Mouse (Mus musculus) right cerebral cortex, postnatal 14 days (tissue): ENCODE results near the gene 4930432M17Rik.

ENCODE experiments used
- DNase-seq: peaks from one replicate; pipeline ENCODE4 v3.0.0; 2022

4930432M17Rik gene

DNA sequence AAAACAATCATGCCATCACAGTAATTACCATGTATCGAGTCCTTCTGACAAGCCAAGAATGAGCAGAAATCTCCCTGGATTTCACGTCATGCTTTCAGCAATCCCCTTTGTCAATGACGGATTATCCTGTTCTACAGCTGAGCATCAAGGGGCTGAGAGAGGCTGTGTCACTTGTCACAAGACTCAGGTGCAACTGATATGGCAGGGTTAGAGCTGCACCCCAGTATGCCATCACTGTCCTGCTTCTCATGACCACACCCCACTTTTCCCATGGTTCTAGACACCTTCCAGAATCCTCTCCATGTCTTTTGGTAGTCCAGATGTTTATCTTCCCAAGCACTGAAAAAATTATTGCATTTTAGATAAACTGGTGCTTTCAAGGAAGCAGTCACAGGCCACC, 8.9 kb downstream of the 4930432M17Rik start:
- DNase-seq = no peak

DNA sequence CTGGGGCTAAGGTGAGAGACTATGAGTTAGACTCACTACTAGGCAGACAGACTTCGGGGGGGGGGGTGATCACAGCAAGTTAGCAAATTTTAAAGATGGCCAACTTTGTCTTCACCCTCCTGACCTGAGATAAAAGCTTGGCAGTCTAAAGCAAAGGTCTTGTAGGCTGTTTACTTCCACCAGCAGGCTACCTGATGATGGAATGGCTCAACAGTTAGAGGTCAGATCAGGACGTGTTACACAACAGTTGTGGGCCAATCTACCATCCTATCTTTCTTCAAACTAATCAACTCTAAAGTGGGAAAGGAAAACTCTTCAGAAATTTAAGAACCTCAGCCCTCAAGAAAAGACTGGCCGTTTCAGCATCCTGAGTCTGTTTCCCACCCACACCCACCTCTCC, 9.6 kb downstream of the 4930432M17Rik start:
- DNase-seq = no peak

GRCm38 (mm10) chr3:121682439-121683411, 12.2 kb downstream of the 4930432M17Rik start:
- DNase-seq = no peak

DNA sequence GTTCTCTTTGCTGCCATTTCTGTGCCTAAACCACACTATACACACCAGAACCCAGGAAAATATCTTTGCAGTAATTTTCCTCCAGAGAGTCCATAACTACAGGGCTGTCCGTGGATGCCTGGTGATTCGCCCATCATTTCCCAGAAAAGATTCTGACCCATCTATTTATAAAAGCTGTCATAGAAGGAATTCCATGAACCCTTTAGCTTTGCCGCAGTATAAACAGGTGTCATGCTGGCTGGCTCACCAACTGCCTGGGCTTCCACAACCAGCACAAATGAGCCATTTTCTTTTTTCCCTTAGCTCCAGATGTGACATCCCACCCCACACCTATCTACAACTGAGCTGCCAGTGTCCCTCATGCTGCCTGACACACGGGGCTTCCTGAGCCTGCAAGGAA, 14.0 kb downstream of the 4930432M17Rik start:
- DNase-seq = no peak

- DNase-seq = no peak
Measured at GRCm38 (mm10) chr3:121684963-121685362, 14.4 kb downstream of the 4930432M17Rik start.

DNA sequence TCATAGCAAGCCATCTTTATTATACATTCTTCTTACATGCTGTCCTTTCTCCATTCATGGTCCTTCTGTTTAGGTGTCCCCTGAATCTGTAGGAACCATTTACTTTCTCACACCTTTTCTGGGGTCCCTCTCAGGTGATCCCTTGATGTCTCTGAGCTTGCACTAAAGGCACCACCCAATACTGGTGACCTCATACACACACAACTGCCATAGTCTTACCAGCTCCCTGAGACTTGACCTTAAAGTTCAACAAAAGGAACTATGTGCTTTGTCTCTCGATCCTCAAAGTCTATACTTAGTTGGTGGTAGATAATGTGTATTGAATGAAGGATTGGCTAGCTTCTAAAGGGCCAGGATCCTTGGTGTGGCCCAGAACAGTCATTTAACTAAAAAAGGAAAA, 15.4 kb downstream of the 4930432M17Rik start:
- DNase-seq = no peak

- peak; percentile 28 for DNase-seq
Measured at GRCm38 (mm10) chr3:121686408-121686911, 15.9 kb downstream of the 4930432M17Rik start.

DNA sequence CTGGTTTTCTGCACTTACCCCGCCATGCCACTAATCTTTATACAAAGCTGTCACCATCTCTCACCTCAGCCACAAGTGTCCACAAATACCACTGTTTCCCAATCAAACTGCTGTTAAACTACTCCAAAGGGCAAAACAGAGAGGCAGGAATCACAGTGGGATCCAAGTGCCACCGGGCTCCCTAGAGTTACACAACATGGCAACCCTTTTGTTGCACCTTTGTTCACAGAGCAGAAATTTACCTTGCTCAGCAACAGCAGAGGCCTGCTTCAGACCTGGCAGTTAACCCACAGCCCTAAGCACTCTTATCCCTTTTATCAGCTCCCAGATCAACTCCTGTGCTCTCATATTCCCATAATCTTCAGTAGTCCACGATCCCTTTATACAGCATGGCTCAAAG, 17.2 kb downstream of the 4930432M17Rik start:
- no peak for DNase-seq

- DNase-seq = no peak
Measured at GRCm38 (mm10) chr3:121689029-121689428, 18.5 kb downstream of the 4930432M17Rik start.

GRCm38 (mm10) chr3:121689697-121690096, 19.1 kb downstream of the 4930432M17Rik start:
- no peak for DNase-seq

GRCm38 (mm10) chr3:121693001-121693730, 22.6 kb downstream of the 4930432M17Rik start:
- no peak for DNase-seq

DNA sequence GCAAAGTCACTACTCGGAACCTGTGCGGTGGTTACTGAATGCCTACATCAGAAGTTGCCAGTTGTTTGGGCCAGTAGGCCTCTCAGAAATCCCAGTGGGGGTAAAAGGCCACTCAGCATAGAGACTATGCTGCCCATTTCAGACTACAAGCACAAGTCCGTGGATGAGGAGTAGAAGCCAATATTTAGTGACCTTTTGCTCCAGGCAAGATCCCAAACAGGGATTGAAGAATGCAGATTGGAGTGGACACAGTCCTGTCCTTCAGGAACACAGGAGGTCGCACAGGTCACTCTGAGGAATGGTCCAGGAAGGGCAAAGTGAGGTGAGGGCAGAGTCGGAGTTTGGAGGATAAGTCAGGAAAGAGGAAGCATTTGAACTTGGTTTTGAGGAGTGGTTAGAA, 23.2 kb downstream of the 4930432M17Rik start:
- no peak for DNase-seq

- no peak for DNase-seq
Measured at GRCm38 (mm10) chr3:121697169-121697568, 26.6 kb downstream of the 4930432M17Rik start.

- no peak for DNase-seq
Measured at GRCm38 (mm10) chr3:121699401-121699800, 28.8 kb downstream of the 4930432M17Rik start.

DNA sequence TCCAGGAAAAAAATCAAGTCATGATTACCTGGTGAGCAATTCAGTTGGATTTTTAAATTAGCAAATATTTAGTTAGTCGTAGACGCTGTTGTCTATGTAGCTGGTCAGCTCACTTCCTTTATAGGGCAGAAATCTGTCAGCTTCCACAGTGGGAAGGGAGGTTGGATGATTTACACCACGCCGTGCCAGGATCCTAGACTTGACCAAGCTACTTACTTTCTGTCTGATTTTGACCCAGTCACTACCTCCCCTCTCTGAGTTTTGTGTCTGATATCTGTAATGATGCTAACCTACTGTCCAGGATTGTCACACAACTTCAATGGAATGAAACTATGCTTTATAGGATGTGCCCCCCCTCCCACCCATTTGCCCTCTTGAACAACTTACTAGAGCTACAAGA, 29.3 kb downstream of the 4930432M17Rik start:
- no peak for DNase-seq

DNA sequence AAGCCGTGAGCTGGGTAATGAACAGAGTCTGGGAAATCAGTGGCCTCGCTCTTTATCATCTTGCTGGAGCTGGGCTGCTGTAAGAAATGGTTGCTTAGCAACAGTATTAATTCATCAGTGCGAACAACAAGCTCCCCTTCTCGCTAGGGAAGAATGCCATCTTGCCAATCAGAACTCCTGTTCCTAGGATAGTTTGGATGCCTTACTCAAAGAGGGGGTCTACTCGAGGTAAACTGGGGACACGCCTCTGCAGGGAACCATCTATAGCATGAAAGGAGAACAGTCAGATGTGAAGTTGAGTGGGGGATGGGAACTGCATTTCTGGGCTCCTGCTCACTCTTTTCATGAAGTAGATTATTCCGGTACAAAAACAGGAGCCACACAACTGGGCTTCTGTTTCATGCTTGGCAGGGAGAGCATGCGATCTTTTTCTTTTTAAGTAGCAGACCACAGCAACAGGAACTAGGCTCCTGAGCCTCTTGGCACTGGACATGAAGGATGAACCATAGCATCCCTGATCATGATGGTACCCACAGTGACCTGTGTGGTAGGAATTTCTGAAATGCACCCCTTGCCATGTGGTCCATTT, 29.9 kb downstream of the 4930432M17Rik start:
- peak; percentile 36 for DNase-seq

DNA sequence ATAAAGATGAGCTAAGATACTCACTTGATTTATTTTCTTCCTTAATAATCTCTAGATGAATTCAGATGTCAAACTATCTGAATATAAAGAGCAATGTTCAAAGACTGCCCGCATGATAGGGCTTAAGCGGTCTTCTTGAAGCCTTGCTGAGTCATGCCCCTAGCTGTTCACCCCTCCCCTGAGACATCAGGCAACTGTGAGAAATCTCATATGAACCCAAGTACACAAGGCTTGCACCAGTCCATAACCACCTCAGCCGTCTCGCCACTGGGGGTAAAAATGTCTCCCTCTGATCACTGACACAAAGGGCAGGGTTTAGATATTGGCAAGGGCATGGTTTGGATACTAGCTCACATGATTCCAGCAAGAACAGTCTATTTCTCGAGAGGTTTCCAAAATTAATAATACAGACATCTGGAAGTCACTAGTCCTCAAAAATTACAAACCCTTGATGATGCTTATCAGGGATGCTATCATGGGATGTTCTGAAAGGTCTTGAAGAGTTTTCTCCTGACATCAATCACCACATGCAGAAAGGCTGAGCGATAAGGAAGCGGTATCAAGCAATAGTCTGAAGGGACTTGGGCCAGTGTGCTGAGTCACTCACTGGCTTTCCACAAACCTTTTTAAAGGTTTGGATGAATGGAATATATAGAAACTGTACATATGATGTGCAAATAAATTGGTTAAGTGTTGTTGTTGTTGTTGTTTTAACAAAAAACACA, 32.8 kb downstream of the 4930432M17Rik start:
- no peak for DNase-seq

- DNase-seq = no peak
Measured at GRCm38 (mm10) chr3:121703880-121704243, 33.3 kb downstream of the 4930432M17Rik start.

DNA sequence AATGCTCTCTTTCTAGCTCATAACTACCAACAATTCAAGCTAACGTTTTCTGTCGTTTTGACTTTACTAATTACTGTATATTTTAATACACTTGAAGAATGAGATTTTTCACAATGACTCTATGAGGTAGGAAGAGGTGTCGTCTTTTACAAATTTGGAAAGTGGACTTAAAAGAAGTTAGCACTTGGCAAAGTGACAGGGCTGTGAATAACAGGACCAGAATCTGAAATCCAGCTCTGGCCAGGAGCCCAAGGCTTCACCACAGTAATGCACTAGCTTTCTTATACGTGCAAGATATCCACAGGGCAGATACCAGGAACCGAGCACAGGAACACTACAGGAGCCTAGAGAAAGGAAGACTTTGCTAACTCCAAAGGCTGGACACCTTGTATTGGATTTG, 35.5 kb downstream of the 4930432M17Rik start:
- DNase-seq = no peak

GRCm38 (mm10) chr3:121707106-121707505, 36.5 kb downstream of the 4930432M17Rik start:
- DNase-seq = no peak

- DNase-seq = no peak
Measured at GRCm38 (mm10) chr3:121710894-121711531, 40.5 kb downstream of the 4930432M17Rik start.

GRCm38 (mm10) chr3:121712222-121712621, 41.7 kb downstream of the 4930432M17Rik start:
- no peak for DNase-seq
